Mouse (Mus musculus): ENCODE measurements at regions not wholly inside any gene's neighbourhood (a gene's known extent, or its start where the extent isn't known, plus 50 kb on each side); places are given as distances from the start of the nearest gene placed in this dataset.

GRCm38 (mm10) chr16:24318723-24319437, 74.4 kb upstream of the Lpp start:
- no peak overlapping the region for H3K4me3 ChIP-seq (ENCODE audit: low read depth, low read length)
- H3K9ac ChIP-seq (ENCODE audit: low read length) = no peak overlapping the region
- no peak overlapping the region for H3K27ac ChIP-seq (ENCODE audit: low read depth, low read length)
- no peaks in the 10 kb centered on the region for H3K4me1 ChIP-seq (replicated peaks; ENCODE audit: control insufficient read depth, insufficient read depth, low read length)
- no peak for ATAC-seq (replicated peaks; ENCODE audit: low FRiP score)
- H3K36me3 ChIP-seq (ENCODE audit: control insufficient read depth, insufficient read depth, low read length) = no peaks in the 10 kb centered on the region
- no peak overlapping the region for H3K4me2 ChIP-seq (ENCODE audit: low read depth, low read length, severe bottlenecking)
- WGBS = 91% methylated on average over 8 of the region's 8 CpGs
- no peaks in the 10 kb centered on the region for H3K27me3 ChIP-seq (ENCODE audit: control insufficient read depth, insufficient read depth, low read length)
- no peak for DNase-seq (ENCODE audit: low spot score)
- H3K9me3 ChIP-seq (ENCODE audit: control insufficient read depth, low read length) = no peaks in the 10 kb centered on the region

DNA sequence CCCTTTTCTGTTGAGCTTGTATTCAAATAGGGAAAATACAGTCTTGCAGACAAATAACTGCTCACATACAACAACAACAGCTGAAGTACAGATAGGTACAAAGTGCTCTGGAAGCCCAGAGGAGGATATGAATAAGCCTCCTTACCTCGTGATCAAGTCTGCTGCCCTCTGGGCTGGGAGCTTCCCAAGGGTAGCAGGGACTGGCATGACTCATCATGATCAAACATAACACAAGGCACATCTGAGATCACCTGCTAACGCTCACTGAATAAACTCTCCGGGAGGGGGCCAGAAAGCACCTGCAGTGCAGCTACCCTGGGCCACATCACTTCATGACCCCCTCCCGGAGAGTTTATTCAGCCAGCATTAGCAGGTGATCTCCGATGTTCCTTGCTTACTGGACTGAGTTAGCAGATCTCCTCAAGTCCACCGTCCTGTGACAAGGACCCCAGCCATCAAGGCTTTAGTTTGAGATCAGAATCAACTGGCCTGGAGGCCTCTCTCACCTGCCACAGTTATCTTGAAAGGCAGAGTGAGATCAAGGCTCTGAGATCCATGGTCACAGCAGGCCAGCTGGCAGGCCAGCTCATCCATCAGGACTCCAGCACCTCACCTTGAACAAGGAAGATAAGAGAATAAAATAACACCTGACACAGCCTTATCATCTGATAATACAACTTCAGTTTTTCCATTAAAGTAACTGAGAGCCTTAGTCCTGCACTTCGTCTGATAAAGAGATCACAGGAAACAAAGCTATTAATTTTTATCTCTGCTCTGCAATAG, 79.6 kb upstream of the Lpp start:
- H3K27ac ChIP-seq (ENCODE audit: low read depth, low read length) = no peak overlapping the region
- no peak overlapping the region for H3K4me2 ChIP-seq (ENCODE audit: low read depth, low read length, severe bottlenecking)
- no peaks in the 10 kb centered on the region for H3K9me3 ChIP-seq (ENCODE audit: control insufficient read depth, low read length)
- no peak overlapping the region for H3K4me3 ChIP-seq (ENCODE audit: low read depth, low read length)
- no peaks in the 10 kb centered on the region for H3K27me3 ChIP-seq (ENCODE audit: control insufficient read depth, insufficient read depth, low read length)
- H3K9ac ChIP-seq (ENCODE audit: low read length) = no peak overlapping the region
- no peak for DNase-seq (ENCODE audit: low spot score)
- no peaks in the 10 kb centered on the region for H3K4me1 ChIP-seq (replicated peaks; ENCODE audit: control insufficient read depth, insufficient read depth, low read length)
- 83% methylated on average over 7 of the region's 7 CpGs for WGBS
- ATAC-seq (replicated peaks; ENCODE audit: low FRiP score) = no peak
- no peaks in the 10 kb centered on the region for H3K36me3 ChIP-seq (ENCODE audit: control insufficient read depth, insufficient read depth, low read length)

- ATAC-seq (replicated peaks; ENCODE audit: low FRiP score) (no peak), DNase-seq (ENCODE audit: low spot score) (no peak)
These were observed 87.9 kb upstream of the Lpp start for GRCm38 (mm10) chr16:24305391-24305790.

DNA sequence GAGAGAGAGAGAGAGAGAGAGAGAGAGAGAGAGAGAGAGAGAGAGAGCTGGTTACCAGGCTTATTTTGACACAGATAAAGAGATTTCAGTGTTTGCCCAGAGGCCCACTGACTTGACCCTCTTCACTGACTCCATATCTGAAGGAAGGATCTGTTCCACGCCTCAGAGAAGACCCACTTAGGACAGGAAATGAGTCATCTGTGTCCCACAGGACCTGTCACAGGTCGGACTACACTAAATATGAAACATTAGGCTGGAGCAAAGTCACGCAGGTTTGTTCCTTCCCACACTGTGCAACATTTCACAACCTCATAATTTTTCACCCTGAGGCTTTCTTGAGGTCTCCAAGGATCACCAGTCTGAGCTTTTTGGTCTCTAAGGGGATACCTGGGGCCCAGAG, 96.5 kb upstream of the Lpp start:
- H3K4me3 ChIP-seq (ENCODE audit: low read depth, low read length) = no peak overlapping the region
- H3K9ac ChIP-seq (ENCODE audit: low read length) = no peak overlapping the region
- no peak overlapping the region for H3K27ac ChIP-seq (ENCODE audit: low read depth, low read length)
- DNase-seq (ENCODE audit: low spot score) (no peak), ATAC-seq (replicated peaks; ENCODE audit: low FRiP score) (no peak)
- no peaks in the 10 kb centered on the region for H3K27me3 ChIP-seq (ENCODE audit: control insufficient read depth, insufficient read depth, low read length)
- H3K36me3 ChIP-seq (ENCODE audit: control insufficient read depth, insufficient read depth, low read length) = no peaks in the 10 kb centered on the region
- 73% methylated on average over 3 of the region's 3 CpGs for WGBS
- H3K9me3 ChIP-seq (ENCODE audit: control insufficient read depth, low read length) = no peaks in the 10 kb centered on the region
- H3K4me2 ChIP-seq (ENCODE audit: low read depth, low read length, severe bottlenecking) = no peak overlapping the region
- no peaks in the 10 kb centered on the region for H3K4me1 ChIP-seq (replicated peaks; ENCODE audit: control insufficient read depth, insufficient read depth, low read length)

More at GRCm38 (mm10) chr16:24305391-24305790, 87.9 kb upstream of the Lpp start:
- Histone ChIP-seq H3K4me1 (replicated peaks; ENCODE audit: control insufficient read depth, insufficient read depth, low read length) (no peaks in the 10 kb centered on the region), H3K4me3 (ENCODE audit: low read depth, low read length) (no peak overlapping the region), H3K27me3 (ENCODE audit: control insufficient read depth, insufficient read depth, low read length) (no peaks in the 10 kb centered on the region), H3K4me2 (ENCODE audit: low read depth, low read length, severe bottlenecking) (no peak overlapping the region), H3K27ac (ENCODE audit: low read depth, low read length) (no peak overlapping the region), H3K9ac (ENCODE audit: low read length) (no peak overlapping the region), H3K36me3 (ENCODE audit: control insufficient read depth, insufficient read depth, low read length) (no peaks in the 10 kb centered on the region), H3K9me3 (ENCODE audit: control insufficient read depth, low read length) (no peaks in the 10 kb centered on the region)
- 94% methylated on average over 1 of the region's 1 CpGs for WGBS

- Histone ChIP-seq H3K27me3 (ENCODE audit: control insufficient read depth, insufficient read depth, low read length) (no peaks in the 10 kb centered on the region), H3K4me2 (ENCODE audit: low read depth, low read length, severe bottlenecking) (no peak overlapping the region), H3K36me3 (ENCODE audit: control insufficient read depth, insufficient read depth, low read length) (no peaks in the 10 kb centered on the region), H3K9me3 (ENCODE audit: control insufficient read depth, low read length) (no peaks in the 10 kb centered on the region), H3K9ac (ENCODE audit: low read length) (no peak overlapping the region), H3K4me1 (replicated peaks; ENCODE audit: control insufficient read depth, insufficient read depth, low read length) (no peaks in the 10 kb centered on the region), H3K27ac (ENCODE audit: low read depth, low read length) (no peak overlapping the region), H3K4me3 (ENCODE audit: low read depth, low read length) (no peak overlapping the region)
- ATAC-seq (replicated peaks; ENCODE audit: low FRiP score) (no peak), DNase-seq (ENCODE audit: low spot score) (no peak)
- WGBS = 86% methylated on average over 7 of the region's 7 CpGs
These were observed 97.5 kb upstream of the Lpp start for GRCm38 (mm10) chr16:24295626-24296440.

DNA sequence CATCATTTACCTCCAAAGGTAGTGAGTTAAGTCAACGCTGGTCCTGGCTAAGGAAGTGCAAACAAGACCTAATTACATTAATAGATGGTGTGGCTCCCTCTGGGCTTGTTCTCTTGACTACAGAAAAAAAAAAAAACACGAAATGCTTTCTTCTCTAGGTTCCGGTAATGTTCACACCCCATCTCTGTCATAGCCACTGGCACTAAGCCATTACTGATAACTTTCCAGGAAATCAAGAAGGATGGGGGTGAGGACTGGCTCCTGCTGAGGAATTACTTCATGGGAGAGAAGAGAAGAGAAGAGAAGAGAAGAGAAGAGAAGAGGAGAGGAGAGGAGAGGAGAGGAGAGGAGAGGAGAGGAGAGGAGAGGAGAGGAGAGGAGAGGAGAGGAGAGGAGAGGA, 109.1 kb upstream of the Lpp start:
- H3K4me3 ChIP-seq (ENCODE audit: low read depth, low read length) = no peak overlapping the region
- no peak for ATAC-seq (replicated peaks; ENCODE audit: low FRiP score)
- no peak for DNase-seq (ENCODE audit: low spot score)
- no peak overlapping the region for H3K27ac ChIP-seq (ENCODE audit: low read depth, low read length)
- no peak overlapping the region for H3K4me2 ChIP-seq (ENCODE audit: low read depth, low read length, severe bottlenecking)
- no peaks in the 10 kb centered on the region; the same call in 1 of the 2 replicates for H3K4me1 ChIP-seq (replicated peaks; ENCODE audit: control insufficient read depth, insufficient read depth, low read length)
- no peaks in the 10 kb centered on the region for H3K36me3 ChIP-seq (ENCODE audit: control insufficient read depth, insufficient read depth, low read length)
- no peak overlapping the region for H3K9ac ChIP-seq (ENCODE audit: low read length)
- H3K9me3 ChIP-seq (ENCODE audit: control insufficient read depth, low read length) = no peaks in the 10 kb centered on the region
- no peaks in the 10 kb centered on the region for H3K27me3 ChIP-seq (ENCODE audit: control insufficient read depth, insufficient read depth, low read length)
- WGBS = 71% methylated on average over 3 of the region's 3 CpGs

- Histone ChIP-seq H3K4me3 (ENCODE audit: low read depth, low read length) (no peak overlapping the region), H3K4me1 (replicated peaks; ENCODE audit: control insufficient read depth, insufficient read depth, low read length) (no peaks in the 10 kb centered on the region; the same call in 1 of the 2 replicates), H3K27ac (ENCODE audit: low read depth, low read length) (no peak overlapping the region), H3K27me3 (ENCODE audit: control insufficient read depth, insufficient read depth, low read length) (no peaks in the 10 kb centered on the region), H3K9ac (ENCODE audit: low read length) (no peak overlapping the region; the same call in 1 of the 2 replicates), H3K36me3 (ENCODE audit: control insufficient read depth, insufficient read depth, low read length) (no peaks in the 10 kb centered on the region), H3K4me2 (ENCODE audit: low read depth, low read length, severe bottlenecking) (no peak overlapping the region), H3K9me3 (ENCODE audit: control insufficient read depth, low read length) (no peaks in the 10 kb centered on the region)
- 26% methylated on average over 6 of the region's 6 CpGs for WGBS
- ATAC-seq (replicated peaks; ENCODE audit: low FRiP score) = peak; percentile 76
- DNase-seq (ENCODE audit: low spot score) = peak; percentile 52
These were observed 111.1 kb upstream of the Lpp start for GRCm38 (mm10) chr16:24282194-24282683.

DNA sequence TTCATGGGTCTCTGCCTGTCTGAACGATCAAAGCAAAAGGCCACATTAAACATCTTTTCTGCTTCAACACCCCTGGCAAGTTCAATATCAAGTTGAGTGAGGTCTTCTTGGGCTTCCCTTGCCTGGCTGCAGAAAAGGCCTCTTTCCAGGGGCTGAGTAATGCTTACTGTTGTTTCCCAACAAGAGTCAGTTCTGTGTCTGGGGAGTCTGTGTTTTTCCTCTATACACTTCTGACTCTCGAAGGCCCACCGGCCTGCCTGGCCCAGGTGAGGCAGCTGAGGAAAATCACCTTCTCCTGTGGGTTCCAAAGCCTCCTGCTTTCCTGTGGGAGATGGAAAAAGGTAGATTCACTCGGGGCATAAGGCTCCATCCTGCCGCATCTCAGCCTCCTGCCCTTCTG, 111.7 kb upstream of the Lpp start:
- H3K9me3 ChIP-seq (ENCODE audit: control insufficient read depth, low read length) = no peaks in the 10 kb centered on the region
- no peak overlapping the region for H3K9ac ChIP-seq (ENCODE audit: low read length)
- DNase-seq (ENCODE audit: low spot score) (no peak), ATAC-seq (replicated peaks; ENCODE audit: low FRiP score) (no peak)
- no peaks in the 10 kb centered on the region for H3K27me3 ChIP-seq (ENCODE audit: control insufficient read depth, insufficient read depth, low read length)
- H3K4me2 ChIP-seq (ENCODE audit: low read depth, low read length, severe bottlenecking) = no peak overlapping the region
- H3K4me1 ChIP-seq (replicated peaks; ENCODE audit: control insufficient read depth, insufficient read depth, low read length) = no peaks in the 10 kb centered on the region; the same call in 1 of the 2 replicates
- H3K4me3 ChIP-seq (ENCODE audit: low read depth, low read length) = no peak overlapping the region
- H3K36me3 ChIP-seq (ENCODE audit: control insufficient read depth, insufficient read depth, low read length) = no peaks in the 10 kb centered on the region
- WGBS = 73% methylated on average over 5 of the region's 5 CpGs
- no peak overlapping the region for H3K27ac ChIP-seq (ENCODE audit: low read depth, low read length)
